Mouse (Mus musculus) A20 (cell line): ENCODE data around the gene Htra1.
A peak's percentile ranks its signal among the peaks of the same experiment; 100 is the strongest.

Experiments used
- DNase-seq: peaks from one replicate; pipeline ENCODE4 v3.0.0-alpha.2; 2011; ENCODE audit warnings: low read depth, low spot score

The Htra1 gene

GRCm38 (mm10) chr7:130935793-130936471, at the start of gene Htra1:
TSS of gene Htra1 (plus strand) at chr7:130936111.
- no peak for DNase-seq

GRCm38 (mm10) chr7:130886246-130886645, 49.7 kb upstream of the Htra1 start:
- no peak for DNase-seq

- DNase-seq = no peak
Observed at GRCm38 (mm10) chr7:130887946-130888345, 48.0 kb upstream of the Htra1 start.

- DNase-seq = no peak
Observed at GRCm38 (mm10) chr7:130890871-130891270, 45.0 kb upstream of the Htra1 start.

GRCm38 (mm10) chr7:130892973-130893372, 42.9 kb upstream of the Htra1 start:
- DNase-seq = peak; percentile 68

GRCm38 (mm10) chr7:130894931-130895617, 40.8 kb upstream of the Htra1 start:
- peak; percentile 61 for DNase-seq

GRCm38 (mm10) chr7:130895618-130895945, 40.3 kb upstream of the Htra1 start:
- no peak for DNase-seq

GRCm38 (mm10) chr7:130896064-130896463, 39.8 kb upstream of the Htra1 start:
- DNase-seq = no peak

GRCm38 (mm10) chr7:130897201-130897600, 38.7 kb upstream of the Htra1 start:
- DNase-seq = no peak

- DNase-seq = no peak
Observed at GRCm38 (mm10) chr7:130898373-130898772, 37.5 kb upstream of the Htra1 start.

GRCm38 (mm10) chr7:130900233-130900848, 35.6 kb upstream of the Htra1 start:
- no peak for DNase-seq

- no peak for DNase-seq
Observed at GRCm38 (mm10) chr7:130902929-130903328, 33.0 kb upstream of the Htra1 start.

- DNase-seq = no peak
Observed at GRCm38 (mm10) chr7:130903505-130904074, 32.3 kb upstream of the Htra1 start.

- DNase-seq = no peak
Observed at GRCm38 (mm10) chr7:130904571-130905365, 31.1 kb upstream of the Htra1 start.

GRCm38 (mm10) chr7:130910841-130911240, 25.1 kb upstream of the Htra1 start:
- no peak for DNase-seq

- peak; percentile 65 for DNase-seq
Observed at GRCm38 (mm10) chr7:130914693-130915363, 21.1 kb upstream of the Htra1 start.

GRCm38 (mm10) chr7:130918260-130918659, 17.7 kb upstream of the Htra1 start:
- DNase-seq = no peak

- no peak for DNase-seq
Observed at GRCm38 (mm10) chr7:130922981-130923731, 12.8 kb upstream of the Htra1 start.

- peak; percentile 41 for DNase-seq
Observed at GRCm38 (mm10) chr7:130930401-130930800, 5.5 kb upstream of the Htra1 start.

GRCm38 (mm10) chr7:130932921-130933320, 3.0 kb upstream of the Htra1 start:
- DNase-seq = no peak
